Mouse (Mus musculus) ovary, postnatal 14 days (tissue): ENCODE measurements around the gene Klf12.

Experiments
- DNase-seq: peaks from one replicate; pipeline ENCODE4 v3.0.0; 2022; ENCODE audit warnings: low spot score

Gene Klf12

GRCm38 (mm10) chr14:100235746-100236145 is 48.7 kb downstream of the Klf12 start:
- no peak for DNase-seq

GRCm38 (mm10) chr14:100231384-100231783 is 53.1 kb downstream of the Klf12 start:
- no peak for DNase-seq

- DNase-seq = no peak
These were observed 56.4 kb downstream of the Klf12 start for GRCm38 (mm10) chr14:100228120-100228519.

GRCm38 (mm10) chr14:100227717-100228116 is 56.8 kb downstream of the Klf12 start:
- no peak for DNase-seq

- no peak for DNase-seq
These were observed 60.3 kb downstream of the Klf12 start for GRCm38 (mm10) chr14:100224151-100224550.

GRCm38 (mm10) chr14:100222260-100222659 is 62.2 kb downstream of the Klf12 start:
- DNase-seq = no peak

- no peak for DNase-seq
These were observed 69.2 kb downstream of the Klf12 start for GRCm38 (mm10) chr14:100215213-100215785.

GRCm38 (mm10) chr14:100213066-100213465 is 71.4 kb downstream of the Klf12 start:
- no peak for DNase-seq

GRCm38 (mm10) chr14:100211826-100212117 is 72.7 kb downstream of the Klf12 start:
- DNase-seq = no peak

- DNase-seq = no peak
These were observed 73.2 kb downstream of the Klf12 start for GRCm38 (mm10) chr14:100211036-100211825.

- DNase-seq = no peak
These were observed 74.6 kb downstream of the Klf12 start for GRCm38 (mm10) chr14:100209814-100210419.

- DNase-seq = no peak
These were observed 77.4 kb downstream of the Klf12 start for GRCm38 (mm10) chr14:100207081-100207480.

GRCm38 (mm10) chr14:100206207-100206606 is 78.3 kb downstream of the Klf12 start:
- no peak for DNase-seq

GRCm38 (mm10) chr14:100200058-100200688 is 84.3 kb downstream of the Klf12 start:
- DNase-seq = no peak

GRCm38 (mm10) chr14:100198636-100199035 is 85.8 kb downstream of the Klf12 start:
- DNase-seq = no peak

GRCm38 (mm10) chr14:100197199-100197598 is 87.3 kb downstream of the Klf12 start:
- no peak for DNase-seq

- DNase-seq = no peak
These were observed 94.8 kb downstream of the Klf12 start for GRCm38 (mm10) chr14:100189490-100190197.

GRCm38 (mm10) chr14:100187372-100187771 is 97.1 kb downstream of the Klf12 start:
- no peak for DNase-seq

- no peak for DNase-seq
These were observed 106.7 kb downstream of the Klf12 start for GRCm38 (mm10) chr14:100177796-100178195.

GRCm38 (mm10) chr14:100165075-100165474 is 119.4 kb downstream of the Klf12 start:
- no peak for DNase-seq

- no peak for DNase-seq
These were observed 127.8 kb downstream of the Klf12 start for GRCm38 (mm10) chr14:100156639-100157038.

- DNase-seq = no peak
These were observed 136.8 kb downstream of the Klf12 start for GRCm38 (mm10) chr14:100147666-100148065.
